Mouse (Mus musculus): ENCODE measurements around the gene Galk2. TPM values are rescaled to one million over a fixed set of nuclear protein-coding genes. Genes with fewer than 3 reads are reported as not detected.

The Galk2 gene
- polyA plus RNA-seq, 1 experiment from 2014 or later = 30.8 TPM

- 88% methylated on average over 6 of the region's 6 CpGs for WGBS
These were observed 80.2 kb downstream of the Galk2 start for GRCm38 (mm10) chr2:125938993-125939642.

GRCm38 (mm10) chr2:125941111-125941785, 82.3 kb downstream of the Galk2 start:
- Histone ChIP-seq H3K27ac (replicated peaks) (no peak overlapping the region), H3K4me1 (replicated peaks; ENCODE audit: control insufficient read depth, insufficient read depth) (no peaks in the 10 kb centered on the region), H3K27me3 (ENCODE audit: control insufficient read depth, insufficient read depth, low read length) (no peaks in the 10 kb centered on the region), H3K4me2 (replicated peaks; ENCODE audit: low read depth) (no peak overlapping the region), H3K36me3 (ENCODE audit: control insufficient read depth, insufficient read depth, low read length) (no peaks in the 10 kb centered on the region), H3K9ac (ENCODE audit: low read length) (no peak overlapping the region), H3K4me3 (ENCODE audit: low read depth, low read length) (no peak overlapping the region), H3K9me3 (ENCODE audit: control insufficient read depth, low read length) (no peaks in the 10 kb centered on the region)
- 71% methylated on average over 6 of the region's 6 CpGs for WGBS
- DNase-seq (ENCODE audit: low spot score) = no peak
- no peak for ATAC-seq (ENCODE audit: low FRiP score, low TSS enrichment)
- no peak for TF ChIP-seq CTCF (IDR thresholded peaks at IDR 0.05; ENCODE audit: low read depth)
- TF ChIP-seq EP300 (optimal IDR thresholded peaks at IDR 0.05) = no peak

More at GRCm38 (mm10) chr2:125938993-125939642, 80.2 kb downstream of the Galk2 start:
- ATAC-seq (ENCODE audit: low FRiP score, low TSS enrichment) = no peak
- H3K9me3 ChIP-seq (ENCODE audit: control insufficient read depth, low read length) = no peaks in the 10 kb centered on the region
- H3K4me3 ChIP-seq (ENCODE audit: low read depth, low read length) = no peak overlapping the region
- no peaks in the 10 kb centered on the region for H3K27me3 ChIP-seq (ENCODE audit: control insufficient read depth, insufficient read depth, low read length)
- no peak for DNase-seq (ENCODE audit: low spot score)
- H3K27ac ChIP-seq (replicated peaks) = no peak overlapping the region
- no peaks in the 10 kb centered on the region for H3K4me1 ChIP-seq (replicated peaks; ENCODE audit: control insufficient read depth, insufficient read depth)
- TF ChIP-seq CTCF (IDR thresholded peaks at IDR 0.05; ENCODE audit: low read depth) = no peak
- no peak for TF ChIP-seq EP300 (optimal IDR thresholded peaks at IDR 0.05)
- no peak overlapping the region for H3K4me2 ChIP-seq (replicated peaks; ENCODE audit: low read depth)
- no peak overlapping the region for H3K9ac ChIP-seq (ENCODE audit: low read length)
- H3K36me3 ChIP-seq (ENCODE audit: control insufficient read depth, insufficient read depth, low read length) = peaks cover 2% of the 10 kb centered on the region; the same call in 1 of the 2 replicates

- TF ChIP-seq EP300 (optimal IDR thresholded peaks at IDR 0.05) = no peak
- TF ChIP-seq CTCF (IDR thresholded peaks at IDR 0.05; ENCODE audit: low read depth) = no peak
- H3K9me3 ChIP-seq (ENCODE audit: control insufficient read depth, low read length) = no peaks in the 10 kb centered on the region
- no peak for DNase-seq (ENCODE audit: low spot score)
- H3K4me3 ChIP-seq (ENCODE audit: low read depth, low read length) = no peak overlapping the region
- H3K4me1 ChIP-seq (replicated peaks; ENCODE audit: control insufficient read depth, insufficient read depth) = no peaks in the 10 kb centered on the region
- H3K36me3 ChIP-seq (ENCODE audit: control insufficient read depth, insufficient read depth, low read length) = 0 out of 2 replicates have a peak, but pooled peaks cover 4% of the 10 kb centered on the region
- ATAC-seq (ENCODE audit: low FRiP score, low TSS enrichment) = no peak
- no peaks in the 10 kb centered on the region for H3K27me3 ChIP-seq (ENCODE audit: control insufficient read depth, insufficient read depth, low read length)
- no peak overlapping the region for H3K4me2 ChIP-seq (replicated peaks; ENCODE audit: low read depth)
- H3K27ac ChIP-seq (replicated peaks) = no peak overlapping the region
- 63% methylated on average over 1 of the region's 1 CpGs for WGBS
- H3K9ac ChIP-seq (ENCODE audit: low read length) = no peak overlapping the region
These were observed 84.4 kb downstream of the Galk2 start for GRCm38 (mm10) chr2:125943301-125943700.

- Histone ChIP-seq H3K9me3 (ENCODE audit: control insufficient read depth, low read length) (no peaks in the 10 kb centered on the region), H3K36me3 (ENCODE audit: control insufficient read depth, insufficient read depth, low read length) (peaks cover 9% of the 10 kb centered on the region; the same call in 1 of the 2 replicates), H3K4me3 (ENCODE audit: low read depth, low read length) (no peak overlapping the region), H3K4me1 (replicated peaks; ENCODE audit: control insufficient read depth, insufficient read depth) (no peaks in the 10 kb centered on the region), H3K9ac (ENCODE audit: low read length) (no peak overlapping the region), H3K27me3 (ENCODE audit: control insufficient read depth, insufficient read depth, low read length) (no peaks in the 10 kb centered on the region), H3K27ac (replicated peaks) (no peak overlapping the region), H3K4me2 (replicated peaks; ENCODE audit: low read depth) (no peak overlapping the region)
- ATAC-seq (ENCODE audit: low FRiP score, low TSS enrichment) = no peak
- no peak for DNase-seq (ENCODE audit: low spot score)
- 93% methylated on average over 2 of the region's 2 CpGs for WGBS
- TF ChIP-seq EP300 (optimal IDR thresholded peaks at IDR 0.05) (no peak), CTCF (IDR thresholded peaks at IDR 0.05; ENCODE audit: low read depth) (no peak)
These were observed 89.3 kb downstream of the Galk2 start for GRCm38 (mm10) chr2:125948195-125948594.

GRCm38 (mm10) chr2:125968811-125969210, 109.9 kb downstream of the Galk2 start:
- H3K27ac ChIP-seq (replicated peaks) = no peak overlapping the region

GRCm38 (mm10) chr2:125973207-125973606, 114.3 kb downstream of the Galk2 start:
- H3K9ac ChIP-seq (ENCODE audit: low read length) = no peak overlapping the region
- 29% methylated on average over 6 of the region's 6 CpGs for WGBS
- no peaks in the 10 kb centered on the region for H3K9me3 ChIP-seq (ENCODE audit: control insufficient read depth, low read length)
- peaks cover 4% of the 10 kb centered on the region; the same call in 1 of the 2 replicates for H3K36me3 ChIP-seq (ENCODE audit: control insufficient read depth, insufficient read depth, low read length)
- ATAC-seq (ENCODE audit: low FRiP score, low TSS enrichment) (no peak), DNase-seq (ENCODE audit: low spot score) (no peak)
- no peak overlapping the region for H3K4me3 ChIP-seq (ENCODE audit: low read depth, low read length)
- no peaks in the 10 kb centered on the region for H3K27me3 ChIP-seq (ENCODE audit: control insufficient read depth, insufficient read depth, low read length)
- TF ChIP-seq EP300 (optimal IDR thresholded peaks at IDR 0.05) (no peak), CTCF (IDR thresholded peaks at IDR 0.05; ENCODE audit: low read depth) (no peak)
- H3K4me2 ChIP-seq (replicated peaks; ENCODE audit: low read depth) = no peak overlapping the region
- H3K4me1 ChIP-seq (replicated peaks; ENCODE audit: control insufficient read depth, insufficient read depth) = no peaks in the 10 kb centered on the region
- H3K27ac ChIP-seq (replicated peaks) = no peak overlapping the region

More at GRCm38 (mm10) chr2:125968811-125969210, 109.9 kb downstream of the Galk2 start:
- Histone ChIP-seq H3K4me3 (ENCODE audit: low read depth, low read length) (no peak overlapping the region), H3K9me3 (ENCODE audit: control insufficient read depth, low read length) (no peaks in the 10 kb centered on the region), H3K4me2 (replicated peaks; ENCODE audit: low read depth) (no peak overlapping the region), H3K4me1 (replicated peaks; ENCODE audit: control insufficient read depth, insufficient read depth) (no peaks in the 10 kb centered on the region), H3K27me3 (ENCODE audit: control insufficient read depth, insufficient read depth, low read length) (no peaks in the 10 kb centered on the region), H3K9ac (ENCODE audit: low read length) (no peak overlapping the region), H3K36me3 (ENCODE audit: control insufficient read depth, insufficient read depth, low read length) (no peaks in the 10 kb centered on the region)
- no peak for DNase-seq (ENCODE audit: low spot score)
- 59% methylated on average over 1 of the region's 1 CpGs for WGBS
- TF ChIP-seq EP300 (optimal IDR thresholded peaks at IDR 0.05) = no peak
- no peak for TF ChIP-seq CTCF (IDR thresholded peaks at IDR 0.05; ENCODE audit: low read depth)
- ATAC-seq (ENCODE audit: low FRiP score, low TSS enrichment) = no peak
